Mouse (Mus musculus) G1E (cell line): ENCODE measurements around the gene Rsl24d1.

Experiments used
- CTCF ChIP-seq: IDR thresholded peaks from 2 replicates; pipeline ENCODE4 v1.5.1; 2012; ENCODE audit warnings: low read depth, low read length, inconsistent platforms, mixed read lengths
- GATA1 ChIP-seq: IDR thresholded peaks from 2 replicates; pipeline ENCODE4 v1.6.1; 2012; ENCODE audit warnings: borderline replicate concordance, low read length, inconsistent platforms, mixed read lengths
- POLR2AphosphoS5 ChIP-seq: IDR thresholded peaks from 2 replicates; pipeline ENCODE4 v1.6.1; 2012; ENCODE audit warnings: low read depth, low read length, inconsistent platforms; ENCODE audit not compliant: insufficient replicate concordance
- TAL1 ChIP-seq: conservative IDR thresholded peaks from 2 replicates; pipeline ENCODE4 v1.6.1; 2012; ENCODE audit warnings: low read depth, low read length, inconsistent platforms, mixed read lengths

DNA sequence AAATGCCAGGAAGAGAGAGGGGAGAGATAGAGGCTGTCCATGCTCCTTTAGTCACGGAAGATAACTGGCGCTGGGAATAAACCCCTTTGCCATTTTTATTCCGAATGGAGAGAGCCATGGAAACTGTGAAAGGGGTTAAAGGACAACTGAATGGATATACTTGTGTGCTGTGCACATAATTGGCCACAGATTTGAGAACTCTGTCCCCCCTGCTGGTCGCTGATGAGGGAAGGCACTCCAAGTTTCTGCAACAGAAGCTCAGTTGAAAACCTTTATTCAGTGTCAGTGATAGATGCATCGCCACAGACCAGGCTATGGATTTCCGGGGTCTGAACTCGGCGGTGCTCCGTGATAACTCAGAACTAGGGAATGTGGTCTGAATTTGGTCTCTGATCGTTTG is 23.1 kb upstream of the Rsl24d1 start:
- TF ChIP-seq CTCF, result no peak
- no peak for TF ChIP-seq TAL1
- TF ChIP-seq GATA1, result no peak
- TF ChIP-seq POLR2AphosphoS5, result no peak
